In genomic region chr6:144751581-144751980, GRCm38 (mm10) we compare ENCODE assay signal across 33 mouse cellular contexts.
"Had no signal": no experiment of that assay in that cellular context is flagged by ENCODE, and none has a peak within 500 bp of the region (broad histone marks: within the 10 kb centered on the region; RNA-seq: fewer than 3 reads in every experiment).

No protein-coding gene starts in this region.

- H3K9me3 ChIP-seq: heart, embryonic 10.5 days; heart, embryonic 12.5 days; heart, embryonic 13.5 days; heart, embryonic 15.5 days; hindbrain, embryonic 15.5 days; intestine, embryonic 15.5 days; kidney, embryonic 15.5 days had no signal

- H3K4me1 ChIP-seq: hindbrain, embryonic 15.5 days had no signal

- H3K9ac ChIP-seq: heart, embryonic 12.5 days; heart, embryonic 13.5 days; heart, embryonic 15.5 days; hindbrain, embryonic 12.5 days; hindbrain, embryonic 13.5 days; hindbrain, embryonic 14.5 days; hindbrain, embryonic 15.5 days; intestine, embryonic 15.5 days; kidney, embryonic 15.5 days had no signal

- ATAC-seq: hindbrain, postnatal 0 days; inflammation-experienced regulatory T-cells, adult 6 months; intestine, embryonic 15.5 days; intestine, embryonic 16.5 days; intestine, postnatal 0 days had no signal

- H3K36me3 ChIP-seq: heart, embryonic 10.5 days; heart, embryonic 12.5 days; heart, embryonic 13.5 days; heart, embryonic 15.5 days; hindbrain, embryonic 10.5 days; hindbrain, embryonic 12.5 days; hindbrain, embryonic 13.5 days; hindbrain, embryonic 15.5 days; intestine, embryonic 15.5 days; kidney, embryonic 15.5 days had no signal

- H3K4me2 ChIP-seq: heart, embryonic 11.5 days; heart, embryonic 12.5 days; heart, embryonic 13.5 days; heart, embryonic 15.5 days; hindbrain, embryonic 12.5 days; hindbrain, embryonic 13.5 days; hindbrain, embryonic 14.5 days; hindbrain, embryonic 15.5 days; intestine, embryonic 15.5 days; kidney, embryonic 15.5 days had no signal

- H3K27me3 ChIP-seq: heart, embryonic 12.5 days; heart, embryonic 13.5 days; heart, embryonic 15.5 days; hindbrain, embryonic 12.5 days; hindbrain, embryonic 13.5 days; hindbrain, embryonic 15.5 days; intestine, embryonic 15.5 days; kidney, embryonic 15.5 days had no signal

- H3K4me3 ChIP-seq: heart, embryonic 10.5 days; heart, embryonic 12.5 days; heart, embryonic 13.5 days; heart, embryonic 15.5 days; hindbrain, embryonic 10.5 days; hindbrain, embryonic 12.5 days; hindbrain, embryonic 13.5 days; hindbrain, embryonic 15.5 days; intestine, embryonic 15.5 days; kidney, embryonic 15.5 days; layer of hippocampus, adult 2 months had no signal

- H3K27ac ChIP-seq: heart, embryonic 10.5 days; heart, embryonic 13.5 days; heart, embryonic 15.5 days; hindbrain, embryonic 10.5 days; hindbrain, embryonic 12.5 days; hindbrain, embryonic 13.5 days; hindbrain, embryonic 14.5 days; hindbrain, embryonic 15.5 days; hindbrain, postnatal 0 days; intestine, embryonic 15.5 days; kidney, embryonic 15.5 days; kidney, postnatal 0 days; layer of hippocampus, adult 2 months had no signal

- DNase-seq: heart, postnatal 10 days; heart, postnatal 14 days; heart, postnatal 4 days; kidney, adult 11 months; kidney, adult 18-20 months; kidney, adult 2 months; kidney, adult 8-10 months; kidney, adult 9 months; kidney, postnatal 10 days; kidney, postnatal 14 days; kidney, postnatal 25 days; kidney, postnatal 36 days; kidney, postnatal 4 days; layer of hippocampus, adult 9-11 months; layer of hippocampus, postnatal 36 days had no signal
